Mouse (Mus musculus) forebrain, embryonic 11.5 days (tissue): ENCODE results near the gene Prss30. TPM values are rescaled to one million over a fixed set of nuclear protein-coding genes. Genes with fewer than 3 reads are reported as not detected.

ENCODE experiments used
- ATAC-seq: fragments of 200-750 bp; cut with Nextera tagmentation; replicated peaks from 2 replicates; pipeline ENCODE4 v1.8.0; 2017; ENCODE audit warnings: moderate TSS enrichment; ENCODE audit not compliant: low FRiP score
- DNase-seq: peaks from one replicate; pipeline ENCODE4 v3.0.0-alpha.2; 2017; ENCODE audit warnings: low spot score
- H3K27ac ChIP-seq: fragments of 300-500 bp; sonication (generic); 2 replicates; pipeline ENCODE4 v1.5.1; 2014; ENCODE audit warnings: low read depth, low read length
- H3K27me3 ChIP-seq: fragments of 300-500 bp; sonication (generic); 2 replicates; pipeline ENCODE4 v1.6.1; 2014; ENCODE audit warnings: mild to moderate bottlenecking, low read length, mixed read lengths; ENCODE audit not compliant: control insufficient read depth, insufficient read depth
- H3K36me3 ChIP-seq: fragments of 300-500 bp; sonication (generic); 2 replicates; pipeline ENCODE4 v1.6.1; 2014; ENCODE audit warnings: mild to moderate bottlenecking, low read length, moderate library complexity, mixed read lengths; ENCODE audit not compliant: control insufficient read depth, insufficient read depth
- H3K4me1 ChIP-seq: fragments of 300-500 bp; sonication (generic); replicated peaks from 2 replicates; pipeline ENCODE4 v1.6.1; 2014; ENCODE audit warnings: low read length, mixed read lengths; ENCODE audit not compliant: control insufficient read depth, insufficient read depth
- H3K4me2 ChIP-seq: fragments of 300-500 bp; sonication (generic); 2 replicates; pipeline ENCODE4 v1.6.1; 2014; ENCODE audit warnings: low read depth, mild to moderate bottlenecking, low read length, moderate library complexity, mixed read lengths; ENCODE audit not compliant: severe bottlenecking
- H3K4me3 ChIP-seq: fragments of 300-500 bp; sonication (generic); 2 replicates; pipeline ENCODE4 v1.5.1; 2014; ENCODE audit warnings: low read depth, low read length
- H3K9ac ChIP-seq: fragments of 300-500 bp; sonication (generic); 2 replicates; pipeline ENCODE4 v1.6.1; 2014; ENCODE audit warnings: low read length
- H3K9me3 ChIP-seq: fragments of 300-500 bp; sonication (generic); 2 replicates; pipeline ENCODE4 v1.6.1; 2016; ENCODE audit warnings: low read length, mixed read lengths; ENCODE audit not compliant: control insufficient read depth
- WGBS: fragments of 180-500 bp; shearing (Covaris S2); extraction: QIAGEN DNeasy Blood & Tissue Kit; methylation state at CpG from one replicate; pipeline ENCODE4 v1.1.7; 2014; 5-methylcytosine and 5-hydroxymethylcytosine counted together
- polyA plus RNA-seq: library from polyadenylated mRNA; unstranded; fragments of >200 nt; fragmentation: Nextera tagmentation; extraction: Ambion mirVana; gene quantifications from 2 replicates; pipeline ENCODE4 v1.2.1, GENCODE M21; 2014

Gene Prss30
- polyA plus RNA-seq, 1 experiment from 2014 or later = not detected

DNA sequence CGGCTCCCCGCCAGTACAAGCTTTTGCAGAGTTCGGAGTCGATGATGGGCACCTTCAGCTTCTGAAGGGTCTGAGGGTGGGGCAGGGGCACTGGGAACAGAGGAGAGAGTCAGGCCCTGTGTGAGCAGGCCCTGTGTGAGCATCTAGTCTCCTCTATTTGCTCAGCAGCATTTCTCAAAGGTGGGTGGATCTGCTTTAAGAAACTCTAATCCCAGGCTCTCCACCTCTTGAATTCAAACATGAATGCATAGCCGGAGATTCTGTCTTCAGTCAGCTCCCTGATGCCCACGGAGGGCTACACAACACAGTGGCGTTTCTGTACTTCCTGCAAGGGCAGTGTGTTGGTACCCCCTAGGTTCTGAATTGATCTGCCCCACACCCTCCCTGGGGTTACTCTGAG lies 14.3 kb upstream of the Prss30 start:
- Histone ChIP-seq H3K9me3 (no peaks in the 10 kb centered on the region), H3K27ac (no peak overlapping the region), H3K27me3 (no peaks in the 10 kb centered on the region), H3K4me1 (0 out of 2 replicates have a peak, but pooled peaks cover 3% of the 10 kb centered on the region), H3K36me3 (no peaks in the 10 kb centered on the region), H3K9ac (no peak overlapping the region), H3K4me3 (no peak overlapping the region), H3K4me2 (no peak overlapping the region)
- DNase-seq = no peak
- 63% methylated on average over 7 of the region's 7 CpGs for WGBS
- no peak for ATAC-seq

DNA sequence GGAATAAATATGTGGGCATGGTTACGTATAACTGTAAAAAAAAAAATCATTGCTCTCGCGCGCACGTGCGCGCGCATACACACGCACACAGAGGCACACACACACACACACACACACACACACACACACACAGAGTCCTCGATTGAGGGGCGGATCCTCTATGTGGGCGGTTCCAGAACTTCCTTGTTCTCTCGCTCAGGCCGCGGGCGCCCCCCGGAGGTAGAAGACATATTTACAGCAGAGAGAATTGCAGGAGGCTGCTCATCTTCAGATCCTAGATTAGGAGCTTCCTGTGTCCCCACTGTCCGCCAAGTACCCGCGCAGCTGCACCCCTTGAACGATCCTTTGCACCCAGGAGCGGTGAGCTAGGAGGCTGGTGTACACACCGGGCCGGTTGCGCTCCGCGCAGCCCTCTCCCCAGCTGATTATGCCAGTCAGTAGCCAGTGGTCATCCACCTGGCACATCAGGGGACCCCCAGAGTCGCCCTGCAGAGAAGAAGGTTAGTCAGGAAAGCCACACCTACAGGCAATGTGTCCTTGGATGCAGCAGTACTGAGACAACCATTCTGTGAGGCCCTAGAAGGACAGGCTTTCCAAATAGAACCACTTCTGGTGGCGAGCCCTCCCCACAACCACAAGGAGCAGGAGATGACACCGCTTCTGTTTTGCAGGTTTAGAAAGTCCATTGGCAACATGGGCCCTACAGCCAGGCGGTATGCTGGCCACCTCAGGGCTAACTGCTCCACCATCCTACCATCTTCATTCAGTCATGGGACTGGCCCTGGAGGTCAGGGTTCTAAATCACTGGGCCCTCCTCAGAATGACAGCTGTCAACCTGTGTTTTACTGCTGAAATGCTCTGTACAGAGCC lies 13.4 kb upstream of the Prss30 start:
- 0 out of 2 replicates have a peak, but pooled peaks cover 3% of the 10 kb centered on the region for H3K4me1 ChIP-seq
- no peaks in the 10 kb centered on the region for H3K36me3 ChIP-seq
- no peaks in the 10 kb centered on the region for H3K9me3 ChIP-seq

DNA sequence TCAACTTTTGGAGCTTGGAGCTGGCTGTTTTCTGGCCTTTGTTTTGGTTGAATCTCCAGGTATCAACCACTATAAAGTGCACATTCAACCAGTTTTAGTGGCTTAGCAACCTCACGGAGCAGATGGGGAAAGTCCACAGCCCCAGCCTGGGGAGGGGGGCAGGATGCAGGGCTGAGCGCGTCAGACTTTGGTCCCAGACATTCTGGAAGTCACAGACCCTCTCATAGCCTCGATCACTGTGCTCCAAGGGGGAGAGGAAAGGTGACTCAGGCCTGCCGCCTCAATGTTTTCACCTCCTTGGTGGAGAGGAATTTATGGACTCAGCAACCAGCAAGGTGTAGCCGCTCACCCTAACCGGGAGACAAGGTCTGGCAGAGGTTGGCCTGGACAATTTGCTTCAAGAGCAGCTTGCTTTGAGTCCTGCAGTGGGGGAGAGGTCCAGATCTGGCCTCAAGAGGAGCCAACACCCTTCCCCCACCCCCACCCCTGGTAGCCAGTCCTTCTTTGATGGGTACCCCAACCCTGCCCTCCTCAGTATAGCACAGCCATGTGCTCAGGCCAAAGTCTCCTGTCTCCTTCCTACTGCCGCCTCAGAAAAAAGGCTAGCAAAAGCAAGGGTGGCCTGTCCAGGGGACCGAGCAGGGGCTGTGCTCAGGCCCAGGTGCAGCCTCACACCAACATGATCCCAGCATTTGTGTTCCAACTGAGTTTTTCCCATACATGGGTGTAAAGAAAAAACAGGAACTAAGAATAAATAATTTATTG lies 12.6 kb upstream of the Prss30 start:
- DNase-seq (no peak), ATAC-seq (peak; percentile 63)
- Histone ChIP-seq H3K4me1 (0 out of 2 replicates have a peak, but pooled peaks cover 3% of the 10 kb centered on the region), H3K4me3 (no peak overlapping the region), H3K36me3 (no peaks in the 10 kb centered on the region), H3K4me2 (peak overlapping the region; percentile 37; the same call in 1 of the 2 replicates), H3K27ac (no peak overlapping the region), H3K27me3 (no peaks in the 10 kb centered on the region), H3K9ac (peak overlapping the region; percentile 47; the same call in 1 of the 2 replicates), H3K9me3 (no peaks in the 10 kb centered on the region)
- WGBS = 75% methylated on average over 9 of the region's 9 CpGs

More for the DNA sequence above, 13.4 kb upstream of the Prss30 start:
- H3K27ac ChIP-seq = no peak overlapping the region
- no peaks in the 10 kb centered on the region for H3K27me3 ChIP-seq
- DNase-seq (peak; percentile 95), ATAC-seq (peak; percentile 86)
- peak overlapping the region; percentile 47 for H3K9ac ChIP-seq
- 0 out of 2 replicates have a peak overlapping the region, but pooled peaks have one; percentile 3 for H3K4me3 ChIP-seq
- H3K4me2 ChIP-seq = peak overlapping the region; percentile 37; the same call in 1 of the 2 replicates
- WGBS = 10% methylated on average over 31 of the region's 31 CpGs

DNA sequence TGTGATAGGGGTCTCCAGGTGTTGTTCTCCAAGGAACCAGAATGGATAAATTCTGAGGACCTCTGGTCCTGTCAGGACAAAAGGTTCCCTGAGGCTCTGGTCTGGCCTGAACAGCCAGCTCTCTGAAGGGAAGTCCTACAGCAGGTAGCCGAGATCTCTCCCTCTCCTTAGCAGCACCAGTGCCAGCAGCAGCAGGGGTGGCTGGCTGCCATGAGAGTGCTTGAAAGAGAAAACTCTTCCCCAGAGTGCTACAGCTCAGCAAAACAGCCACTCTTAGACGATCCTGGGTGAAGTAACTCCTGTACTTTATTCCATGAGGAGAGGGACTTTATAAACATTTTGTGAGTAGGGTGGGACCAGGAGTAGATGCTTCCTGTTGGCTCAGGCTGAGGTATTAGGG lies 9.4 kb upstream of the Prss30 start:
- no peak for DNase-seq
- Histone ChIP-seq H3K27me3 (no peaks in the 10 kb centered on the region), H3K4me2 (no peak overlapping the region), H3K27ac (no peak overlapping the region), H3K36me3 (no peaks in the 10 kb centered on the region), H3K4me1 (0 out of 2 replicates have a peak, but pooled peaks cover 3% of the 10 kb centered on the region), H3K9ac (no peak overlapping the region), H3K9me3 (no peaks in the 10 kb centered on the region), H3K4me3 (no peak overlapping the region)
- WGBS = 57% methylated on average over 2 of the region's 2 CpGs
- ATAC-seq = no peak

DNA sequence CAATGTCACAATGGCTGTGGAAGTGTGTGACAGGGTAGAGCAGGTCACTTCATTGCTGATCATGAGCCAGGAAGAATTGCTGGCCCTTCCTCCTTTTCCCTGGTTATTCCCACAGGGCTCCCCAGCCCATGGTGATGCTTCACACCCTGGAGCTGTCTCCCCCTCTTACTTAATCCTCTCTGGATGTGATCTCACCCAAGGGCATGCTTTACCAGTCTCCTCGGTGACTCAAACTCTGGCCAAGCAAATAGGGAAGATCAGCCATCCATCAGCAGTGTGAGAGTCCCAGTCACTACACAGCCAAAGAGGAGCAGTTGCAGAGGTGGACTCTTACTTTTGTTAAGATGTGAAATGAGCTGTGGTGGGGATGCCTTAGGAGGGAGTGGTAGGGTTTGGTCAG lies 4.6 kb upstream of the Prss30 start:
- Histone ChIP-seq H3K36me3 (no peaks in the 10 kb centered on the region), H3K27me3 (no peaks in the 10 kb centered on the region), H3K4me2 (no peak overlapping the region), H3K9me3 (no peaks in the 10 kb centered on the region), H3K9ac (no peak overlapping the region), H3K27ac (no peak overlapping the region), H3K4me3 (no peak overlapping the region), H3K4me1 (no peaks in the 10 kb centered on the region)
- WGBS = 87% methylated on average over 1 of the region's 1 CpGs
- DNase-seq (no peak), ATAC-seq (no peak)

DNA sequence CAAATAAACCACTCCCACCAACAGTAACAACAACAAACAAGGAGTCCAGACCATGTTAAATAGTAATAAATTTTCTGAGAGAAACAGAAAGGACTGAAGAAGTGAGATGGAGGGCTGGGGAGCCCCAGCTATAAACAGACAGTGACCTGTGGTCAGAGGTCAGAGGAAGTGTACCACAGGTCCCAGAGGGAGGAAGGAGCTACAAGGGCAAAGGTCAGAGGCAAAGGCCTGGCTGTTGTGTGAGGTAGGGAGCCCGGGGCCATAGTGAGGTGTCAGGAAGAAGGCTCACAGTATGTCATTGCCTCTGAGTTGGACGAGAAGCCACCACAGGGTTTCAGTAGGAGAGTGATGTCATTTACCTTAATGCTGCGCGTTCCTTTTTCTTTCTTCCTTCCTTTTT lies 2.5 kb upstream of the Prss30 start:
- no peaks in the 10 kb centered on the region for H3K4me1 ChIP-seq
- no peaks in the 10 kb centered on the region for H3K27me3 ChIP-seq
- DNase-seq (no peak), ATAC-seq (no peak)
- H3K4me3 ChIP-seq = no peak overlapping the region
- no peak overlapping the region for H3K4me2 ChIP-seq
- no peak overlapping the region for H3K9ac ChIP-seq
- H3K9me3 ChIP-seq = no peaks in the 10 kb centered on the region
- no peak overlapping the region for H3K27ac ChIP-seq
- WGBS = 72% methylated on average over 4 of the region's 4 CpGs
- no peaks in the 10 kb centered on the region for H3K36me3 ChIP-seq

DNA sequence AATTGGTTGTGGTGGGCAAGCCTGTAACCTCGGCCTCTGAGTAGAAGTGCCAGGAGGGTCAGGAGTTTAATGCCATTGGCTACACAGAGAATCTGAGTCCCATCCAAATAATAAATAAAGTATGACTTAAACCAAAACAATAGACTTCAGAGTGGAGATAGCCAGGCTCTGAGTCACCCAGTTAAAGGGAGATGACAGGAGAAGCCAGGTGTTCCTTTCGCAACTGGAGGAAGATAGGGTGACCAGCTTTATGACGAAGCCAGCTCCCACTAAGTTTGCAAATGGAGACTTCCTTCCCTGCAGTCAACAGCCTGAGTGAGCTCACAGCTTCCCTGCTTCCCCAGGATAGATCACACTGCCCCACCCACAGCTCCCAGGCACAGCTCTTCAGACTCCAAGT lies 895 bp downstream of the Prss30 start:
- ATAC-seq (no peak), DNase-seq (no peak)
- Histone ChIP-seq H3K27me3 (no peaks in the 10 kb centered on the region), H3K4me1 (no peaks in the 10 kb centered on the region), H3K9ac (no peak overlapping the region), H3K4me2 (no peak overlapping the region), H3K36me3 (no peaks in the 10 kb centered on the region), H3K9me3 (no peaks in the 10 kb centered on the region), H3K4me3 (no peak overlapping the region), H3K27ac (no peak overlapping the region)
- WGBS = 71% methylated on average over 3 of the region's 3 CpGs

DNA sequence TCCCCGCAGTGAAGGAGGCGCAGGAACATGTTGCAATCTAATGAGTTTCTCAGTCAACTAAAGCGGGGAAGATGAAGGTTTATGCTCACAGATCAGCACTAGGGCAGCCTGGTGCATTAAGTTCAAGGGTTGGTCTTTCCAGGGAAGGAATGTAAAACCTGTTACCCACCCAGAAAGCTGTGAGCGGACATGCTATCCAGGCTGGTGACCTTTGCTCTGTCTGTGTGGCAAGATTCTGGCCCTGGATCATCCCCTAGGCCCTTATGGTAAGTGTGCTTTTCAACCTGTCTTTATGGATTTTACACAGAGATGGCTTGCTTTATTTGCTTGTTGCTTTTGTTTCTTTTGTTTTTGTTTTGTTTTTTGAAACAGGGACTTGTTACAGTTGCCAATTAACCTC lies 3.7 kb downstream of the Prss30 start:
- Histone ChIP-seq H3K27ac (no peak overlapping the region), H3K4me3 (no peak overlapping the region), H3K9ac (no peak overlapping the region), H3K27me3 (no peaks in the 10 kb centered on the region), H3K4me2 (no peak overlapping the region), H3K4me1 (no peaks in the 10 kb centered on the region), H3K9me3 (no peaks in the 10 kb centered on the region), H3K36me3 (no peaks in the 10 kb centered on the region)
- 90% methylated on average over 4 of the region's 4 CpGs for WGBS
- no peak for DNase-seq
- ATAC-seq = no peak
